Mouse (Mus musculus) kidney, embryonic 15.5 days (tissue): ENCODE measurements at regions not wholly inside any gene's neighbourhood (a gene's known extent, or its start where the extent isn't known, plus 50 kb on each side); places are given as distances from the start of the nearest gene placed in this dataset.
"Not testable (repeated sequence)": the region's sequence is repeated elsewhere in the genome, so short reads cannot be mapped to it uniquely, and the experiment has no call there.

Experiments
- ATAC-seq: fragments of 200-750 bp; cut with Nextera tagmentation; replicated peaks from 2 replicates; pipeline ENCODE4 v1.8.0; 2017; ENCODE audit warnings: moderate TSS enrichment; ENCODE audit not compliant: low FRiP score
- H3K27ac ChIP-seq: fragments of 300-500 bp; sonication (generic); 2 replicates; pipeline ENCODE4 v1.5.1; 2015; ENCODE audit warnings: mild to moderate bottlenecking, inconsistent platforms
- H3K27me3 ChIP-seq: fragments of 300-500 bp; sonication (generic); 2 replicates; pipeline ENCODE4 v1.6.1; 2015; ENCODE audit warnings: inconsistent platforms
- H3K36me3 ChIP-seq: fragments of 300-500 bp; sonication (generic); 2 replicates; pipeline ENCODE4 v1.6.1; 2015; ENCODE audit warnings: inconsistent platforms
- H3K4me1 ChIP-seq: fragments of 300-500 bp; sonication (generic); 2 replicates; pipeline ENCODE4 v1.6.1; 2015; ENCODE audit warnings: inconsistent platforms
- H3K4me2 ChIP-seq: fragments of 300-500 bp; sonication (generic); 2 replicates; pipeline ENCODE4 v1.6.1; 2015; ENCODE audit warnings: moderate library complexity, mild to moderate bottlenecking, inconsistent platforms
- H3K4me3 ChIP-seq: fragments of 300-500 bp; sonication (generic); replicated peaks from 2 replicates; pipeline ENCODE4 v1.5.1; 2015; ENCODE audit warnings: mild to moderate bottlenecking, inconsistent platforms
- H3K9ac ChIP-seq: fragments of 300-500 bp; sonication (generic); 2 replicates; pipeline ENCODE4 v1.6.1; 2015; ENCODE audit warnings: mild to moderate bottlenecking, inconsistent platforms
- H3K9me3 ChIP-seq: fragments of 300-500 bp; sonication (generic); replicated peaks from 2 replicates; pipeline ENCODE4 v1.6.1; 2016; ENCODE audit warnings: inconsistent platforms
- WGBS: fragments of 180-500 bp; shearing (Covaris S2); methylation state at CpG from one replicate; pipeline ENCODE4 v1.1.7; 2015; ENCODE audit warnings: mixed read lengths; 5-methylcytosine and 5-hydroxymethylcytosine counted together

DNA sequence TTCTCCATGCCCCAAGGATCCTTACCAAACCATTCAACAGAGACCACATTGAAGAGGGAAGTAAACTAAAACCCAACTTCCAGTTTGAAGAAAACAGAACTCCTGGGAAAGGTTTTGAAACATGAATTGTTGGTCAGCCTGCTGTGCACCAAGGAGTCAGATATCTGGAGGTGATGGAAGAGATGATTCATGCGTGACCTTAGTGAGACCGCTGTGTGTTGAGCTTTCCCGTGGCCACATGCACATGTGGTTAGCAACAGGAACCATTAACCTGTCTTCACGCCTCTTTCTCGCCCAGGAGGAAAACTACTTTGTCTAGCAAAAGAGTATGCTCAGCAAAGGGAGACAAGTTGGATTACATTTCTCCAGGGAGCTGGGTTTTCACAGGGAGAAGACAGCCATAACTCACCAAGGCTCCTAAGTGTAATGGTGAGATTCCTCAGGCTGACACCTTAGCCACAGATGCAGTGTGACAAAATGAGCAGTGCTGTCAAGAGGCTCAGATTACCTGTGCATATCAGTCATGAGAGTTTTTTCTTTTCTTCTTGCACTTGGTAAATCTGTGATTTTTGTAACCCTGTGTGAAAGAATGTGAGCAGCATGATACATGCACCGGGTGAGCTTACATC lies 181.9 kb upstream of the Npvf start:
- Histone ChIP-seq H3K27me3 (no peaks in the 10 kb centered on the region), H3K27ac (peak overlapping the region; percentile 54), H3K4me2 (no peak overlapping the region), H3K36me3 (no peaks in the 10 kb centered on the region), H3K4me1 (0 out of 2 replicates have a peak, but pooled peaks cover 3% of the 10 kb centered on the region), H3K9me3 (no peaks in the 10 kb centered on the region), H3K4me3 (no peak overlapping the region), H3K9ac (no peak overlapping the region)
- WGBS: 35% methylated on average over 6 of the region's 6 CpGs
- ATAC-seq: peak; percentile 60; the same call in 1 of the 2 replicates

DNA sequence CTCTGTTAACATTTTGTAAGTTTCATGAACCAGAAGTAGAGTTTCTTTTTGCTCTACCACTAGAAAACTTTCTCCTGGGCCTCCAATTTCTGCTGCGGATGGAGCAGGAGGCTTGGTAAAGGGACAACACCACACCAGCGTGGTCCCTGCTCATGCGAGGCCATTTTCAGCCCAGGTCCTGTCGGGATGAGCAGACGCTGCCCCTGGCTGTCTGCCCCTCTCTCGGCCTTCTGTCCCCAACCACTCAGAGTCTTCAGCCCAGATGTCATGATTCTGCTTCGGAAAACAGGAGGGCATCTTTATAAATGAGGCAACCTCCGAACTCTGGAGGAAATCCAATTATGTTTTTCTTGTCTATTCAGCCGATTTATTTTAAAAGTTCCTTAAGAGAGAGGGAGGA lies 186.6 kb upstream of the Npvf start:
- Histone ChIP-seq H3K4me3 (no peak overlapping the region), H3K4me1 (no peaks in the 10 kb centered on the region), H3K4me2 (no peak overlapping the region), H3K27me3 (no peaks in the 10 kb centered on the region), H3K9ac (no peak overlapping the region), H3K36me3 (no peaks in the 10 kb centered on the region), H3K9me3 (no peaks in the 10 kb centered on the region), H3K27ac (no peak overlapping the region)
- WGBS: 53% methylated on average over 9 of the region's 9 CpGs
- no peak for ATAC-seq

DNA sequence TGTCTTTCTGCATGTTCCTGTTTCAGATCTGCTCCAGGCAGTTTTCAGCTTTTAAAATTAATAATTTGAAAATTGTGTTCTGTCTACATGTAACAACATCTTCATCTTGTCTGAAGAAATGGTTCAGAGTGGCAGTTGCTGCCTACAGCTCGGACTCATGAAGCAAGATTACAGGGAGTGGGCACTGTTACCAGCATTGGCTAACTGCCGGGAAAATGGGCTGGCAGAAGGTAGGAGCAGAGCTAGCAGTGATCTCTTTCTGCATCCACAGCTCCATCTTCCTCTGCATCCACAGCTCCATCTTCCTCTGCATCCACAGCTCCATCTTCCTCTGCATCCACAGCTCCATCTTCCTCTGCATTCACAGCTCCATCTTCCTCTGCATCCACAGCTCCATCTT lies 191.0 kb upstream of the Npvf start:
- not testable (repeated sequence) for H3K27ac ChIP-seq, H3K4me2 ChIP-seq, H3K27me3 ChIP-seq, ATAC-seq, H3K4me1 ChIP-seq, H3K36me3 ChIP-seq, H3K9ac ChIP-seq, H3K9me3 ChIP-seq, H3K4me3 ChIP-seq
- WGBS: 92% methylated on average over 2 of the region's 2 CpGs

DNA sequence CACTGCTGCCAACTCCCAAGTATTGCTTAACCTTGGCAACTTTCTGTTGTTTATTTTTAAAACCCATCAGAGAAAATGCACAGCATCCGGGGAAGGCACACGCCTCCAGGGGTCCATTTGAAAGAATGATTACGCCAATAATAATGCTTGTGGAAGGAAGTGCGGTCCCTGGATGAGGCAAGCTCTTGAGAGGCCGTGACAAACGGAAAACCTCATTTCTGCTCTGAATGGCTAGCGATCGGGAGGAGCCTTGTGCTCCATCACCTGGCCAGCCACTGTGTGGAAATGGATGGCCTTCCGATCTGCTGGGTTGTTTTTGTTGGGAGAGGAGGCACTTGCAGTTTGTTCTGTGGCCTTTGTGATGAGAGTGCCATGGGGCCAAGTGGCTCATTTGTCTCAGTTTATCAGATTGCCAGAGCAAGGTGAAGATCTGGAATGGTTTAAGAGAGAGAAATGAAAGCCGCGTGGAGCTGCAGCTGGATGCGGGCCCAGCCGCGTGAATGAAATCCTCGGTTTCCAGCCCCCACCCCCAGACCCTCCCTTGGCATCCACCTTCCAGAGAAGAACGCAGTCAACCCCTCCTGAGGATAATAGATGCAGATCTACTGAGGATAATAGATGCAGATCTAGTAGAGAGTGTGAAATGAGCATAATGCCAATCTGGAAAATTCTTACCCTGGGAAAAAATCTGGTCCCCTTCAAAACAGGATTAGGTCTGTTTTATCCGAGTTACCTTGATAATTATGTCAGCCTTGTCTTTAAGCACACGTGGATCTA lies 192.7 kb upstream of the Npvf start:
- Histone ChIP-seq H3K4me3 (no peak overlapping the region), H3K4me1 (peaks cover 5% of the 10 kb centered on the region; the same call in 1 of the 2 replicates), H3K4me2 (no peak overlapping the region), H3K27ac (no peak overlapping the region), H3K36me3 (no peaks in the 10 kb centered on the region), H3K27me3 (no peaks in the 10 kb centered on the region), H3K9ac (no peak overlapping the region), H3K9me3 (no peaks in the 10 kb centered on the region)
- ATAC-seq: no peak
- WGBS: 52% methylated on average over 18 of the region's 18 CpGs

DNA sequence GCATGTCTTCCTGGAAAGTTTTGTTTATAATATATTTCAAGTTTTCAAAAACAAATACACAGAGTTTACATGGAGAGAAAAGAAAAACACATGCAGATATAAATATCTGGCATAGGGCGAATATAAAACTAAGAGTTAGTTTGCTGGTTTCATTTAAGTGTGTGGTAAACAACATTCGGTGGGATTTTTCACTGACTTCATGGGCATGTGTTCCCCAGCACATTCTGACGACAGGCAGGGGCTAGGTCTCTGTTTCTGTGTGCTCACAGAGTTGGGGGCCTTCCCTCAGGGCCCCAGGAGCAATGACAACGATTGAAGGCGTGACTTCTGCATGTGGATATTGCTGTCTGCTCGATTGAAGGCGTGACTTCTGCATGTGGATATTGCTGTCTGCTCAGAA lies 193.3 kb upstream of the Npvf start:
- no peak for ATAC-seq
- Histone ChIP-seq H3K4me1 (peaks cover 5% of the 10 kb centered on the region; the same call in 1 of the 2 replicates), H3K9me3 (no peaks in the 10 kb centered on the region), H3K9ac (no peak overlapping the region), H3K4me2 (no peak overlapping the region), H3K4me3 (no peak overlapping the region), H3K36me3 (no peaks in the 10 kb centered on the region), H3K27ac (no peak overlapping the region), H3K27me3 (no peaks in the 10 kb centered on the region)
- WGBS: 85% methylated on average over 7 of the region's 7 CpGs

DNA sequence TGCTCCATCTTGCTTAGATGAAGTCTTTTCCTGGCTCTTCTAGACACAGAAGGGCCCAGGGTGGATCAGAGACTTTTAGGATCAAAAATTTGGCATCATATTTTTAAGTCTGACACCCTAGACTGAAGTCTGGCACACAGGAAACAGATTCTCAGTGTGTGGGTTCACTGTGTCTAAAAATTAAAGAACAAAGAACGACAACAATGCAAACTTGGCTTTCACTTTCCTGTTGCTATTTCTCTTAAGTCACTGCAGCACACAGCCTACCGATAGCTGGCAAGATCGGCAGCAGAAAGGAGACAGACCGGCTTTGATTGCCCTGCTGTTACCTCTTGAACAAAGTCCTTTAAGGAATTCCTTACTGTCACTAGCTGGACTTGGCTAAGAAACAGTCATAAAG lies 204.9 kb upstream of the Npvf start:
- Histone ChIP-seq H3K36me3 (no peaks in the 10 kb centered on the region), H3K9me3 (no peaks in the 10 kb centered on the region), H3K9ac (no peak overlapping the region), H3K4me1 (no peaks in the 10 kb centered on the region), H3K4me2 (no peak overlapping the region), H3K4me3 (no peak overlapping the region), H3K27me3 (no peaks in the 10 kb centered on the region), H3K27ac (no peak overlapping the region)
- 78% methylated on average over 4 of the region's 4 CpGs for WGBS
- no peak for ATAC-seq

DNA sequence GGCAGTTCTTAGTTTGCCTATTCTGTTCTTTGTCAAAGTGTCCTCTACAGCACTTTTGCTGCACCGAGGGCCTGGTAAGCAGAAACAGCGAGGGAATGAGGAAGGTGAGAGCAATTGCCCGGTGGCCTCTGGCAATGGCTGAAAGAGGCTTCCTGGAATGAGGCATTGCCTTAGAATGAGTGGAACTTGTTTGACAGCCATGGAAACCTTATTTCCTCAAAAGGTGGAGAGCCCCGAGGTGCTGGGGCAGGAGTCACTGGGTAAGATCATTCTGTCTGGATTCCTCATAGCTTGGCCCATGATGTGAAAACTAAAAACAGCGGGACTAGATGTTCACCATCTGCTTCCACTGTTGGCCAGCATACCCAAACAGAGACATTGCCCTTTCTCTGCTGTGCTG lies 223.8 kb upstream of the Npvf start:
- Histone ChIP-seq H3K27me3 (no peaks in the 10 kb centered on the region), H3K4me1 (0 out of 2 replicates have a peak, but pooled peaks cover 4% of the 10 kb centered on the region), H3K4me2 (no peak overlapping the region), H3K9me3 (no peaks in the 10 kb centered on the region), H3K9ac (no peak overlapping the region), H3K27ac (no peak overlapping the region), H3K4me3 (no peak overlapping the region), H3K36me3 (no peaks in the 10 kb centered on the region)
- no peak for ATAC-seq
- WGBS: 62% methylated on average over 5 of the region's 5 CpGs

DNA sequence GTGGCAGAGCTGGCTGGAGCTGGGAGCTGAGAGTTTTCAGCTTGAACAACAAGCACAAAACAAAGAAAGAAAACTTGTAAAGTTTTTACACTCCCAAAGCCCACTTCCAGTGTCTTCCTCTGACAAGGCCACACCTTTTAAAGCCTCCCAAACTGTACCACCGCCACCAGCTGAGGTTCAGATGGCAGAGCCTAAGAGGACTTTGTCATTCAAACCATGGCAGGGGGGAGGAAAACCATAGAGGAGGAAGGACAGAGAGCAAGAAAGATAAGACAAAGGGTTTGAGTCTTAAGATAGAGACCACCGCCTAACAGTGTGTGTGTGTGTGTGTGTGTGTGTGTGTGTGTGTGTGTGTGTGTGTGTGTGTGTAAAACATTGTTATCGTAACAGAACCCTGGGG lies 228.1 kb upstream of the Npvf start:
- H3K9me3 ChIP-seq: no peaks in the 10 kb centered on the region
- no peaks in the 10 kb centered on the region for H3K27me3 ChIP-seq
- no peak overlapping the region for H3K4me2 ChIP-seq
- WGBS: 68% methylated on average over 3 of the region's 3 CpGs
- H3K36me3 ChIP-seq: no peaks in the 10 kb centered on the region
- no peak overlapping the region for H3K4me3 ChIP-seq
- no peak overlapping the region for H3K27ac ChIP-seq
- no peak for ATAC-seq
- H3K9ac ChIP-seq: no peak overlapping the region
- 0 out of 2 replicates have a peak, but pooled peaks cover 4% of the 10 kb centered on the region for H3K4me1 ChIP-seq

DNA sequence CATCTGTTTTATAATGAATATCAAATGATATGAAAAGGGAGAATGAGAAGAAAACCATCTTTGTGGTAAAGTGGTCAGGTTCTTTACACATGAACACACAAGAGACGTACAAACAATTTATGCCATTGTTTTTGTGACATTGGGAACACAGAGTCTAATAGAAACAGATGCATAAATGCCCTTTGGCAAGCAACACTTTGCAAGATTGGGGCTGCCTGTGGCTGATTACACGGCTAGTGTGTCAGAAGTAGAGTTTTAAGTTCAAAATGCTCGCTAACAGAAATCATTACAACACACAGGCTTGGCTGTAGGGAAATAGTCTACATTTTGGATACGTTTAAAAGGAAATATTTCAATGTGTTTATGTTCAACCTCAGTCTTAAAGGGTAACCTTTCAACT lies 228.5 kb upstream of the Npvf start:
- 0 out of 2 replicates have a peak, but pooled peaks cover 4% of the 10 kb centered on the region for H3K4me1 ChIP-seq
- no peaks in the 10 kb centered on the region for H3K27me3 ChIP-seq
- H3K27ac ChIP-seq: no peak overlapping the region
- H3K36me3 ChIP-seq: no peaks in the 10 kb centered on the region
- no peak overlapping the region for H3K9ac ChIP-seq
- no peak for ATAC-seq
- no peaks in the 10 kb centered on the region for H3K9me3 ChIP-seq
- no peak overlapping the region for H3K4me2 ChIP-seq
- H3K4me3 ChIP-seq: no peak overlapping the region
- 67% methylated on average over 4 of the region's 4 CpGs for WGBS

DNA sequence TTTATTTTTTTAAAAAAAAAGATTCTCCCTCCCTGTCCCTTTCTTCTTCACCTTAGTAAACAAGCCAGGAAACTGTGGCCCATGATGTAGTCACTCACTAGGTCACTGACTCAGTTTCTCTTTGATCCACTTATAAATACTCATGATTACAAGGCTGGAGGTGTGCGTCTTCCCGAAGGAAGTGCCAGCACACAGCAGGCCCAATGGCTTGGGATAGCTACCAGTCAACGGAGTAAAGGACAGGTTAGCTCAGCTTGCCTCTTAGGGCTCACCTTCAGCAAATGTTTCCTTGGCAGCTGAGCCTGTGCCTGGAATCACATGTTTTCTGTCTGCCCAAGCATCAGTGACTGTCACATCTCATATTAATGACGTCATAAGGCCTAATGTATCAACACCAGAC lies 230.8 kb upstream of the Npvf start:
- H3K9ac ChIP-seq: no peak overlapping the region
- H3K36me3 ChIP-seq: no peaks in the 10 kb centered on the region
- H3K4me1 ChIP-seq: 0 out of 2 replicates have a peak, but pooled peaks cover 4% of the 10 kb centered on the region
- no peak overlapping the region for H3K4me3 ChIP-seq
- no peak overlapping the region for H3K4me2 ChIP-seq
- no peak overlapping the region for H3K27ac ChIP-seq
- ATAC-seq: no peak
- H3K27me3 ChIP-seq: no peaks in the 10 kb centered on the region
- 84% methylated on average over 4 of the region's 4 CpGs for WGBS
- no peaks in the 10 kb centered on the region for H3K9me3 ChIP-seq

DNA sequence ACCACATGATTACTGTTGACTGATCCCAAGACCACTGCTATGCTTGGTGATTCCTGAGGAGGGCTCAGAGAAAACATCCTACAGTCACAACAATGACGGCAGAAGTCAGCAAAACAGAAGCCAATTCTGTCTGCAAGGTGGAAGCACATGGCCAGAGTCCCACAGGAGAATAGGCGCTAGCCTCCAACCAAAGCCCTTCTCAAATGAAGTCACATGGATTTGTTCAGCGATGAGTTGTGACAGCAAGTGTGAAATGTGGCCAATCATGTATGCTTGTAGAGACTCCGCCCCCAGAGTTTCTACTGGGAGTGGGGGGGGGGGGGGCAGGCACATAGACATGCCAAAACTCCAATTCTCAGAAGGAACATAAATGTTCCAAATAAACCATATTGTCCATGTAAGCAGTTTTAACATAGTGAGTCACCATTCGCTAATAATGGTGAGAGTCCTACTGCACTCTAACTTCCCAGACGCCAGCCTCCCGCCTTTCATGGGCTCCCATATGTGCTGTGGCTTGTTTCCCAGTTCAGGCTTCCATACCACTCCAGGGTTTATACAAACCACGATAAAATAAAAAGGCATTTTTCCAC lies 231.6 kb upstream of the Npvf start:
- peaks cover 4% of the 10 kb centered on the region for H3K4me1 ChIP-seq
- no peak for ATAC-seq
- H3K27ac ChIP-seq: no peak overlapping the region
- no peak overlapping the region for H3K4me3 ChIP-seq
- 90% methylated on average over 8 of the region's 8 CpGs for WGBS
- H3K4me2 ChIP-seq: no peak overlapping the region
- no peak overlapping the region for H3K9ac ChIP-seq
- H3K9me3 ChIP-seq: no peaks in the 10 kb centered on the region
- H3K36me3 ChIP-seq: no peaks in the 10 kb centered on the region
- 0 out of 2 replicates have a peak, but pooled peaks cover 8% of the 10 kb centered on the region for H3K27me3 ChIP-seq
